Mouse (Mus musculus): Measurements from ENCODE around the gene Smco4. TPM values are rescaled to one million over a fixed set of nuclear protein-coding genes. Genes with fewer than 3 reads are reported as not detected.

Gene Smco4
- total RNA-seq, 2 experiments from 2014 or later, result 22.4 to 23.1 TPM

DNA sequence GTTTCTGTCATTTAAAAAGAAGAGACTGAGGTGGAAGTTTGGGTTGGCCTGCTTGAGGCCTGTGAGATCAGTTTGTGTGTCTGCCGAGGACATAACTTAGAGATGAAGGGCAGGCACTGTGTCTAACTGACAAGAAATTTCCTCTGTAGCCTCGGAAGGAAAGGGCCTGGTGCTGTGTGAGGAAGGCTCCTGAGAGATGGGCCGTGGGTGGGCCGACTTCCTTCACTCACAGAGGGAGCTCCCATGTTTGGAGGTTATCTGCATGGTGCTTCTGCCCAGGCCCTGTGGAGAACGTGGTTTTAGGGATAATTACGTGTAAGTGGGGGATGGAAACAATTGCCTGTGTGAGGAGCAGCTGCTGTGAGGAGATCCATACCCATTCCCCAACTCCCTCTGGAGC, 10.6 kb downstream of the Smco4 start:
- intact Hi-C loops (cut with DNase I), result no loop called here
- DNase-seq (ENCODE audit: low spot score), result no peak

DNA sequence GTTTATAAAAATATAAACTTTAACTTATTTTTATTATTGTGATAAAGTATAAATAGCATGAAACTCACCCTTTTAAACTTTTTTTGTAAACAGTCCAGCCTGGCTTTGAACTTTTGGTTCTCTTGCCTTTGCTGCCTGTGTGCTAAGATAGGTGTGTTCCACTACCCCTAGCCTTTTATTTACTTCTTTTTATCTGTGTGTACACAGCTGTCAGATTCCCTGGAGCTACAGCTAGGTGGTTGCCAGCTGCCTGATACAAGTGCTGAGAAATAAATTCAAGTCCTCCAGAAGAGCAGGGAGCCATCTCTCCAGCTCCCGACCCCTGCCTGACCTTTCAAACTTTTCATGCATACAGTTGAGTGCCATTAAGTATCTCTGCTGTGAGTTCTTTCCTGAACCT, 12.1 kb downstream of the Smco4 start:
- intact Hi-C loops (cut with DNase I), result no loop called here
- DNase-seq (ENCODE audit: low spot score), result no peak

DNA sequence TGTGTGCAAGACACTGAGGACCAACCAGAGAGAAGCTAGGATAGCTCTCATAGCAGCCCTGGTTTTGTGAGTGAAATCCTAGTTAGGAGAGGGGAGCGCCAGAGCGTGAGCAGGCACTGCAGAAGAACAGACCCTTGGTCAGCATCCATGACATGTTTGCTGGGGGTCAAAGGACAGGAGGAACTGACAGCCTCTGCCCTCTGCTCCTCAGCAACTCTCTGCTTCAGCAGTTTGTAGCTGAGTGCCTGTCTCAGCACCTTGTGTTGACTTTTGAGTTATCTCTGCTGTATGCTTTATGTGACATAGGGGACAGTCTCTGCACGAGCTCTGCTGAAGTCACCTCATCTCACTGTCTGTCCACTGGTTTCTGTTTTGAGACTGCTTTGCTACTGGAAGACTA, 13.6 kb downstream of the Smco4 start:
- intact Hi-C loops (cut with DNase I), result loop anchor here (2.0 kb wide), 1 partner anchor 18 kb away; no protein-coding TSS in a partner anchor
- DNase-seq (ENCODE audit: low spot score), result no peak

DNA sequence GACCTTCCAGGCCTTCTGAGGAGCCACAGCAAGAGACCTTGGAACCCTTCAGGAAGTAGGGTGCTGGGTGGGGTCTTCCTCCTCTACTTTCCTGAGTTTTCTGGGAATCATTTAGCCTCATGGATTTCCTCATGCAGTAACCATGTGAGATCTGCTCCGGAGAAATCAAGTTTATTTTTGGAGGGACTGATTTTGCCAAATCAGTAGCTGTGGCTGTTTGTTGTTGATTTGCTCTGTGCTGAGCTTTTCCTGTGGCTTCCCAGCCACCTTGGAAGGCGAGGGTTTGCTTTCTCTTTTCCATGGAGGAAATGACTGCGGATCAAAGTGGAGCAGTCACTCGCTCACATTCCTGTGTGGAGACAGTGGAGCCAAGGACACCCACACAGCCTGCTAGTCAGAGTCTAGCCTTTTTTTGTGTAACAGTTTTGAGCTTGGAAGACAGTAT, 14.2 kb downstream of the Smco4 start:
- peak; percentile 20 for DNase-seq (ENCODE audit: low spot score)
- intact Hi-C loops (cut with DNase I), result loop anchor here (2.0 kb wide), 1 partner anchor 17 kb away; no protein-coding TSS in a partner anchor

DNA sequence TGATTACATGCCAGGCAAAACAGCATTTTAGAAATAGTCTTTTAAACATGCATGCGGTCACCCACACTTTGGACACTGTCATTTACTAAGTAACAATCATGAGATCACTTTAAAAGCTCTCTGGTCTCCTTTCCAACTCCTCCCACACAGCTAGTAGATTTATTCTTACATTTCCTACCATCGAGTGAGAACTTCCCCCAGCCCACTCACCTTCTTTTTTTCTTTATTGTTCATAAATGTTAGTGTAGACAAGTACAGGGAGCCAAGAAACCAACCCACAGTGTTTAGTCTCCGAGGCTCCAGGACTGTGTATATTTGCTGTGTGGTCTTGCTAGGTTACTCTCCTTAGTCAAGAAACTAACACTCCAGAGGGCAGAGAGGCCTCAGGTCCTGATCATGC, 16.1 kb downstream of the Smco4 start:
- no peak for DNase-seq (ENCODE audit: low spot score)
- intact Hi-C loops (cut with DNase I), result no loop called here

DNA sequence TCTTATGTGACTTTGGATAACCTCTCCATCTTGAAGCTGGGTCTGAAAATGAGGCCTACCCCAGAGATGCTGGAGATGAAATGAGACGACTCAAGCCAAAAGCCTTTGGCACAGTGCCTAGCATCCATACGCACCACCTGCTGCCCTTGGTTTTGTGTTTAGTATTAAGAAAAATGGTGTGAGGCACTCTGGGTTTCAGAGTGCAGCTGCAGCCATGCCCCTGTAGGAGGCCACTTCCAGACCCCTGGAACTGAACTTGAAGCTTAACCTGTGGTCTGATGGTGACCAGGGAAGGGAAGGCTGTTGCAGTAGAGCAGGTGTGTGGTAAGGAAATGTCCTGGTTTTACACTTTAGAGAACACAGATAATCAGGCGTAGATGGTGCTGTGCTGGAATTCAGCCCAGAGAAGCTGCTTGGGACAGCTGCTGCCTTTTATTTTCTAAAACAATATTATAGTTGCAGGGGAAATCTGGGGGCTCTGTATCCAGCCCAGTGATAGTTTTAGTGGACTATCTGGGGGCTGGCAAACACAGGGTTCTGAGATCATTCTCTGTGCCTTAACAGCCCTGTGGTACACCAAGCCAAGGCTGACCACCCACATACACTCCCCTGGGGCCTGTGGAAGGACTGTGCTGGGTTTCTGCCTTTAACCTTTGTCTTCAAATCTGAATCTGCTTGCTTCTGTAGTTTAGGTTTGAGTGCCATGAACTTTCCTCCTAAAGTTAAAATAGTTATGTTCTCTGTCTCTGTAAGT, 17.5 kb downstream of the Smco4 start:
- no peak for DNase-seq (ENCODE audit: low spot score)
- intact Hi-C loops (cut with DNase I), result no loop called here

DNA sequence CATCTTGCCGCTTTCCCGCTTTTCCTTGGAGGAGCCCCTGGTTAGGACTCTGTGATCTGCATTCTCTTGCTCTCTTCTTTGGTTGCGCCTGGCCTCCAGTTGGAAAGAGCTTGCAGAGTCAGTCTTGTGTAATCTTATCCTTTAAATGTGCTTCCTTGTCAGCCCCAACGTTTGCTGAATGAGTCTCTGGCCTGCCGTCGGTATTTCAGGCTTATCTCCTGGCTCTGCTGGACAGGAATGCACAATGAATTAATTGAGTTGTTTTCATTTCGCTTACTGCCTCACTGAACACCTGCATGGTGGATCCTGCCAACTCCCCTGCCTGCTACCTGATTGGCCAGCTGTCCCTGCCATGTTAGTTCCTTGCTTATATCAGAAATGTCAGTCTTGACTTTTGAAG, 19.7 kb downstream of the Smco4 start:
- no peak for DNase-seq (ENCODE audit: low spot score)
- intact Hi-C loops (cut with DNase I), result no loop called here

DNA sequence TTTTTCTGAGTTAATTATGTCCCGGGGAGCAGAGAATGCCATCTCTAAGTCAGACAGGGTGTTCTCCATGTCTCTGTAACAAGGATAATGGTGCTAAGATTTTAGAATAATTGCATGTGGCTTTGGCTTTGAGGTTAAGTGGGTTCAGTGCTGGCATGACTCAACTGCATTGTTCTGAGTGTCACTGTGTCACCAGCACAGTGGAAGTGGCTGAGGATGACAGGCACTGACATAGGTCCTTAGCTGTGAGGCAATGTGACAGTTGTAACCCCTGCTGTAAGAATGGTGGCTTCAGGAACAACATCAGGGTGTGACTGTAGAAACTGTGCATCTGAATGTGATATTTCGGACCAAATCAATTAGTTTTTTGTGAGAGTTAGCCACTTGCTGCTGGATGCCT, 22.8 kb downstream of the Smco4 start:
- DNase-seq (ENCODE audit: low spot score), result no peak
- intact Hi-C loops (cut with DNase I), result no loop called here

DNA sequence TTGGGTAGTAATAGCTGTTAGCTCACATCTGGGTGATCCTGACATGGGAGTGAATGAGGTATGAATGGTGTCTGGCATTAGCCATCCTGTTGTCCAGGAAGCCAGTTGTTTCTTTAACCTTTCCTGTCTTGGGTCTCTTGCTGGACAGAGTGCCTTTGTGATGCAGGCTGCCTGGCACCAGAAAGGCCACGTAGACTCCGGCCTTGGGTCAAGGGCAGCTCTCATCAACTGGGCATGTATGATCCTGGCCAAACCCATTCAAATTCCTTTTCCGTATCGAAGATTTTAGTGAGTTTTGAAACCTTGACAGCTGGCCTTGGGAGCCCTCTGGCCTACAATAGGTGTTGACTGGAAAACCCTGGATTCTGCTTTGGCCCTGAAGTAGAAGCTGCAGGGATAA, 24.7 kb downstream of the Smco4 start:
- intact Hi-C loops (cut with DNase I), result no loop called here
- no peak for DNase-seq (ENCODE audit: low spot score)

DNA sequence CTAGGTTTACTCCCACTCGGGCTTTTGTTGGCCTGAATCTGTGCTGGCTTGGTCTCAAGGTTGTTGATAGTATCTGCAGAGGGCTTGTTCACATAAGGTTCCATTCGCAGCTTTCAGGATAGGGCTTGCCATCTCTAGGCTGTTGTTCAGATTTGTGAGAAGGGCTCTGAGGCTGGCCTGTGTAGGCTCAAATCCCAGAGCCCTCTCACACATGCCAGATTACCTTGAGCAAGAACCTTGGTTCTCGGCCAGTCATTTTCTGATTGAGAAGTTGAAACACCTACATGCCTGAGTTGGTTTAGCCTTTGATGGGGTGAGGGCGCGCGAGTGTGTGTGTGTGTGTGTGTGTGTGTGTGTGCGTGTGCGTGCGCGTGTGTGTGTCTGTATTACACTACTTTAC, 29.1 kb downstream of the Smco4 start:
- intact Hi-C loops (cut with DNase I), result no loop called here
- DNase-seq (ENCODE audit: low spot score), result no peak

DNA sequence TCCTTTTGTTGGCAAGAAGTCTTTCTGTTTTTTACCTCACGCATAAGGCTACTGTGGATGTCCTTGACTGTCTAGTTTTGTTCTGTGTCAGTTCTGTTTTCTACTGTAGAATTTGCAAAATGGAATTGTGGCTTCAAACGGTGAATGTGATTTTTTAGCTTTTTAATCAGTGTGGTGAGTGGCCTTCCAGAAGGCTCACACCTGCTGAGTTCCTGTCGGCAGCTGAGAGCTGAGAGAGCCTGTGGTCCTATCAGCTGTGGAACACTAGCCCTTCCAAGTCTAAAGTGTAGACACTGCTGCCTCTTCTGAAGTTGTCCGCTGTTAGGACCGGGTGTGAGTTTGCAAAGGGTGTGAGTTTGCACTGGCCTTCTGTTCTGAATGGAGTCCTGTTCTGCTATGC, 29.7 kb downstream of the Smco4 start:
- intact Hi-C loops (cut with DNase I), result no loop called here
- DNase-seq (ENCODE audit: low spot score), result no peak

DNA sequence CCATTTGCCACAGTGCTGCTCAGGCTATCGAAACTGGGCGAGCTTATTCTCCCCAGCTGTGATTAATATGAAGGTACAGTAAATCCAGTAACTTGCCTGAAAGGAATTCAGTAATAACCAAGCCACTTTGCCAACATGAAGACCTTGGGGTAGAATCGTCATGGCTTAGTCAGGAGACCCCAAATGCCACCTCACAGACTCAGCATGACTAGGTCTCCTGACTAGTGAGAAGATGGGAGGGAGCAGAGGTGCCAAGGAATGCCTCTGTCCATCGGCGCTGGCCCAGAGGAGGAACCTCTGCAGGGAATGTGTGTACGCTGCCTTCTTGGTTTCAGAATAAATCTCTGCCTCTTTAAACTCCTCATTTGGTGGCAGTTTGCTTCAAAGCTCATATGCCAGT, 30.4 kb downstream of the Smco4 start:
- DNase-seq (ENCODE audit: low spot score), result no peak
- intact Hi-C loops (cut with DNase I), result loop anchor here (2.0 kb wide), 1 partner anchor 17 kb away; no protein-coding TSS in a partner anchor

DNA sequence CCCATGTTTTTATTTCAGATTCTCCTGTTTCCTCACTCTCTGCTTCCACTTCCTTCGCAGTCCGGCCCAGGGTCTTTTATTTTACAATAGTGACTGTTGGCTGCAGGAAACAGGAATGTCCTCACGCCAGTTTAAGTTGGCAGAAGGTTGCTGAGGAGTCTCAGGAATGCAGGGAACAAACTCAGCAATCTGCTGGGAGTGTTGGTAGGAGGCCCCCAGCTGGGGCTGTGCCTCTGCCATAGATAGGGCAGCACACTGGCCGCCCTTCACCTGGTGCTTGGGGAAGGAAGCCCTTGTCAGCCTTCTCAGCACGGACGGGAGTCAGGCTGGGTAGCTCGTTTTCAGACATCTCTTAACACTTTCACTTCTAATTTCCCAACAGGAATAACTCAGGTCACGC, 32.0 kb downstream of the Smco4 start:
- no peak for DNase-seq (ENCODE audit: low spot score)
- intact Hi-C loops (cut with DNase I), result loop anchor here (2.0 kb wide), 1 partner anchor 18 kb away; no protein-coding TSS in a partner anchor

DNA sequence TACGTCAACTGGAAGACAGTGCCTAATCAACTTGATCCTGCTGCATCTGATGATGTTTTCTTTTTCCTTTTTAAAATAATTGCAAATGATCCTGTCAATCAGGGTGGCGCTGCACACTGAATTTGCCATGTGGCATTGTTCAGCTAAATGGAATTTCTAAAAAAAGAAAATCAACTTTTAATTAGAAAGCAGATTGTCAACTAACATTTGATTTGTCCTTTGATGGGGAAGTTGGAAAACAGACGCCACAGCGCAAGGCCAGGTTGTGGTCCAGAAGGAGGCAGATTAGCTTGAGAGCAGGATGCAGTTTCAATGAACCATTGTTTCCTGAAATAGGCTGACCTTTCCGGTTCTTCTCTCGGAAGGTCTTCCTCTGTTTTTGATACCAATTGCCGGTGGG, 33.3 kb downstream of the Smco4 start:
- no peak for DNase-seq (ENCODE audit: low spot score)
- intact Hi-C loops (cut with DNase I), result loop anchor here (2.0 kb wide), 1 partner anchor 32 kb away; no protein-coding TSS in a partner anchor

DNA sequence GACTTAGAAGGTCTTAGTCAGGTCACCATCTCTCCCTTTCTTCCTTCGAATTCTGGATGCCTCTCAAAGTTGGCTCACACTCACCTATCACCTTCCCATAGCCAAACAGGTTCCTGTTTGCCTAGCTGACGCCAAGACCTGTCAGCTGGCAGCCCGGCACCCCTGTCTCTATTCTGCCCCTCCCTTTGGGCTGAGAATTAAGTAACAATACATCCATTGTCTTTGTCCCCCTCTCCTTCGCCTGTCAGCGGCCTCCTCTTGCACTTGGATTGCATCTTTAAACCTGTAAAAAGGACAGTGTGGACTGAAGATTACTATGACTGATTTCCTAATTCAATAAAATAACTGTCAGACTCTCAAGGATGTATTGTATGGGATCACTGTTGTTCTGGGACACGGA, 34.6 kb downstream of the Smco4 start:
- DNase-seq (ENCODE audit: low spot score), result no peak
- intact Hi-C loops (cut with DNase I), result loop anchor here (2.0 kb wide), 1 partner anchor 33 kb away; no protein-coding TSS in a partner anchor

DNA sequence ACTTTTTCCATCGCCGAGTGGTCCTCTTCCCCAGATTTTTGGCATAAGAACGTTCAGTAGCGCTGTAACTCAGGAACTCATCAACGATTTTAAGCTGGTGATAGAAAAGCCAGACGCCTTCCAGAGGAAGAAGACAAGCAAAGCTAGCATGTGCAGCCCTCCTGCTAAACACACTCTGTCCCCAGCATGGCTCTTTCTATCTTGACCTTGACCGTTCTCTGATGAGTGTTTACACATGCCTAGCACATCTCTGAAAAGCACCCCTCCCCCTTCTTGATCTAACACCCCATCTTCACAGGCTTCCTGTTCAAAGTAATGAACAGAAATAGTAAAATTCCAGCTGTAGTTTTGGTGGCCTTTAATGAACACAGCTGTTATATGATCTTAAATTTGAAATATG, 35.1 kb downstream of the Smco4 start:
- no peak for DNase-seq (ENCODE audit: low spot score)
- intact Hi-C loops (cut with DNase I), result no loop called here

DNA sequence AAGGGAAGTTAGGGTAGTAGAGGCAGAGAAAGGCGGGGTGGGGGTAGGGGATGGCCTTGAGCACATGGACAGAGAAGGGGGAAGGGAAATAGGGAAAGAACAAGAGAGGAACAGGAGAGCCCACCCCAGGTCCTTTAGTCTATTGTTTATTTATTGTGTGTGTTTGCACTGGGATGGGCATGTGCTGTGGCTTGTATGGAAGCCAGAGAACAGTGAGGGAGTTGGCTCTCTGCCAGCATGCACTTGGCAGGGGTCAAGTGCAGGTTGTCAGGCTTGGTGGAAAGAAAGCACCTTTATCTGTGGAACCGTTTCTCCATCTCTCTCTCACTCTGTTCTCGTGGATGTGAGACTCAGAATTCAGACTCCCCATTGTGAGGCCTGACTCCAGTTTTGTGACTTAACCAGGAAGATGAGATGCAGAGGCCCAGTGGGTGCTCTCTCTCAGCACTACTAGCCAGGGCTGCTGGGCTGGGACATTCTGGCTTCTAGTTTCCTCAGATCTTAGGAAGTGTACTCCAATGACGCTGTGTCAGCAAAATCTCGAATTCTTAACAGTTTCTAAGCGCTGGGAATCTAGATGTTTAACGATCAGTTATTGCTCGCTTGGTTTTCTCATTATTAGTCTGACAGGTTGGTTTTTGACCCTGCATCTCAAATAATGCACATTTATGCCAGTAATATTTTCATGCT, 36.2 kb downstream of the Smco4 start:
- DNase-seq (ENCODE audit: low spot score), result no peak
- intact Hi-C loops (cut with DNase I), result no loop called here

DNA sequence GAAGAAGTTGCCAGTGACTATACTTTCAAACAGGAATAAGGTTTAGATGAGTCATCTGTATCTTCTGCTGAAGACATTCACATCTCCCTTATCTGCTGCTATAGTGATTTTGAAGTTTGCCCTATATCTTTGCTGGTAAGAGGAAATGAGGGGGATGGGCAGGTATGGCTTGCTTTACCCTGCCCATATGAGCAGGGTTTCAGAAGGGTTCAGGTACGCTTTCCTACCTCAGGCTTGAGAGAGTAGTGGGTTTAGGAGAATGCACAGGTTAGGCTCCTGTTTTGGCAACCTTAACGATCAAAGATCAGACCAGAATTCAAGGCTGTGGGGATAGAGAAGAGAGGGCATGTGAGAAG, 36.7 kb downstream of the Smco4 start:
- intact Hi-C loops (cut with DNase I), result no loop called here

DNA sequence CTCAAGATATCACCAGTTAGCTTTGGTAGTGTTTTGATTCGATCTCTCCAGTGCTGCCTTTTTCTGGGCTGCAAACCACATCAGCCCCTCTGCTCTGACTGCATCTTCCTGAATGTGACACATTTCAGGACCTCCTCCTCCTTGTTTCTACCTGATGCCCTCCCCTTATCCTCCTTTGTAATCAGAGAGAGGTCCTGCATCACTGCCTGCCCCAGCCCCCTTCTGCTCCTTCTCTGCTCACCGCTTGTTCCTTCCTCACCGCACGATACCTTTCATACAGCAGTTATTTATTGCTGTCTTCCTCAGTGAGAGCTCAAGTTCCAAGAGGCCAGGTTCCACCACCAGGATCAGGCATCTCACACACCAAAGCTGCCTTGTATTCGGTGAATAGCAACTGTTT, 38.0 kb downstream of the Smco4 start:
- intact Hi-C loops (cut with DNase I), result no loop called here
- no peak for DNase-seq (ENCODE audit: low spot score)

More for the DNA sequence above, 36.7 kb downstream of the Smco4 start:
- no peak for DNase-seq (ENCODE audit: low spot score)

DNA sequence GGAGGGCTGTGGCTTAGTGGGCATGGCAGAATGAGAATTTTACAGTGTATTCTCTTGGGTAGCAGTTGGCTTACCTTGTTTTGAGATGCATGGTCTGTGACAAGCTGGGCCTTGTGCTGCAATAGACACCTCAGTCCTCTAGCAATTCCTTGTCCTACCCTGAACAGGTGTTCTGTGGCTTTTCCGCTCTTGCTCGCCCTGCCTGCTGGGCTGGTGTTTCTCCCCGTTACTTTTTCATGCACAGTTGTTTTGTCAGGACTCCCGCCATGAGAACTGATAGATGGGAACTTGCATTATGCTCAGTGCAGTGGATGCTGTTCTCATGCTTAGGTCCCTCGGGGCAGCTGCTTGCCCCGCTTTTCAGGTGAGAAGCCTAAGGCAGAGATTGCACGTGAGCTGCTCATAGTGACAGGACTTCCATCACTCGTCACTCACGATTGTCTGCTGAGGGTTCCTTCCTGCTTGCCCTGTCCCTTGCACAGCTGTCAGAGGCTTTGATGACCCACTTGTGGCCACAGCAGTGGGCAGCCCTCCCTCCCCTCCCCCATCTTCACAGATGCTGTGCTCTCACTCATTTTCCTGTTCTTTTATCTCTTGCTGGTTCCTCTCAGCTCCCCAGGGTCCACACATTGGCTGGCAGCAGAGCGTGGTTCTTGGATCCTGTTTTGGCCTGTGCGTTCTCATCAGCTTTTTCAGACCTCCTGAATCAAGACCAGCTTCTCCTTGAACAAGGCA, 40.3 kb downstream of the Smco4 start:
- intact Hi-C loops (cut with DNase I), result no loop called here
- no peak for DNase-seq (ENCODE audit: low spot score)

DNA sequence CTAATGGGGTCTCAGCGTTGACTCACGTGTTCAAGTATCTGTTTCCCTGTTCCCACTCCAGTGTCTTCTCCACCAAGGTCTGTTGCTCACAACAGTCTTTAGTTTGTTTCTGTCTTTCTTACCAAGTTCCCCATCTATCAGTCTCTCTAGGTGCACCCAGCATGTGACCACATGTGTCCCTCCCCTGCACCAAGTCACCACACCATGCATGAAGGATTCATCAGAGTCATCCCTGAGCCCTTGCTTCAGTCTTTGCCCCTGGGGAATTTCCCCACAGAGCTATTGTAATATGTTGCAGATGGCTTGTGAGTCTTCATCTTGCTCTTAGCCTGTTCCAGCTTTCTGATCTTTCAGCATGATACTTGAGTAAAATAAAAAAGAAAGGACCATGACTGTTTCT, 40.9 kb downstream of the Smco4 start:
- no peak for DNase-seq (ENCODE audit: low spot score)
- intact Hi-C loops (cut with DNase I), result no loop called here
